Mouse (Mus musculus) layer of hippocampus, adult 11-12 months (tissue): ENCODE measurements at regions not wholly inside any gene's neighbourhood (a gene's known extent, or its start where the extent isn't known, plus 50 kb on each side); places are given as distances from the start of the nearest gene placed in this dataset.
"Not testable (repeated sequence)": the region's sequence is repeated elsewhere in the genome, so short reads cannot be mapped to it uniquely, and the experiment has no call there.

Experiments used
- DNase-seq: peaks from one replicate; pipeline ENCODE4 v3.0.0; 2022; ENCODE audit warnings: low spot score

- peak; percentile 74 for DNase-seq
Measured at GRCm38 (mm10) chr1:184235131-184235983, 201.3 kb upstream of the 1700056E22Rik start.

GRCm38 (mm10) chr1:184234320-184234988, 200.4 kb upstream of the 1700056E22Rik start:
- DNase-seq = no peak

- DNase-seq = peak; percentile 18
Measured at GRCm38 (mm10) chr1:184233741-184234255, 199.7 kb upstream of the 1700056E22Rik start.

GRCm38 (mm10) chr1:184222326-184222725, 188.2 kb upstream of the 1700056E22Rik start:
- DNase-seq = no peak

GRCm38 (mm10) chr1:184221792-184222191, 187.7 kb upstream of the 1700056E22Rik start:
- DNase-seq = no peak

- DNase-seq = no peak
Measured at GRCm38 (mm10) chr1:184197272-184197671, 163.2 kb upstream of the 1700056E22Rik start.

- DNase-seq = no peak
Measured at GRCm38 (mm10) chr1:184191325-184191724, 157.2 kb upstream of the 1700056E22Rik start.

- peak; percentile 15 for DNase-seq
Measured at GRCm38 (mm10) chr1:184187582-184187981, 153.5 kb upstream of the 1700056E22Rik start.

- DNase-seq = no peak
Measured at GRCm38 (mm10) chr1:184182163-184182562, 148.1 kb upstream of the 1700056E22Rik start.

GRCm38 (mm10) chr1:184174416-184174815, 140.3 kb upstream of the 1700056E22Rik start:
- DNase-seq = not testable (repeated sequence)

- DNase-seq = no peak
Measured at GRCm38 (mm10) chr1:184173739-184174138, 139.6 kb upstream of the 1700056E22Rik start.

GRCm38 (mm10) chr1:184172986-184173385, 138.9 kb upstream of the 1700056E22Rik start:
- no peak for DNase-seq

- no peak for DNase-seq
Measured at GRCm38 (mm10) chr1:184171601-184172000, 137.5 kb upstream of the 1700056E22Rik start.

- no peak for DNase-seq
Measured at GRCm38 (mm10) chr1:184170926-184171325, 136.8 kb upstream of the 1700056E22Rik start.

GRCm38 (mm10) chr1:184169967-184170366, 135.9 kb upstream of the 1700056E22Rik start:
- DNase-seq = no peak

GRCm38 (mm10) chr1:184169034-184169783, 135.1 kb upstream of the 1700056E22Rik start:
- no peak for DNase-seq

- no peak for DNase-seq
Measured at GRCm38 (mm10) chr1:184166951-184167350, 132.8 kb upstream of the 1700056E22Rik start.

GRCm38 (mm10) chr1:184162526-184162925, 128.4 kb upstream of the 1700056E22Rik start:
- DNase-seq = not testable (repeated sequence)

GRCm38 (mm10) chr1:184147713-184148112, 113.6 kb upstream of the 1700056E22Rik start:
- DNase-seq = no peak

GRCm38 (mm10) chr1:184142974-184143373, 108.9 kb upstream of the 1700056E22Rik start:
- DNase-seq = no peak

- no peak for DNase-seq
Measured at GRCm38 (mm10) chr1:184140486-184140885, 106.4 kb upstream of the 1700056E22Rik start.

- no peak for DNase-seq
Measured at GRCm38 (mm10) chr1:184140082-184140481, 106.0 kb upstream of the 1700056E22Rik start.
